Mouse (Mus musculus): ENCODE results near the gene Twsg1. TPM values are rescaled to one million over a fixed set of nuclear protein-coding genes. Genes with fewer than 3 reads are reported as not detected.

The Twsg1 gene
- polyA plus RNA-seq, 1 experiment from 2014 or later, result 92.9 TPM

- Histone ChIP-seq H3K9me3 (replicated peaks) (no peaks in the 10 kb centered on the region), H3K36me3 (no peaks in the 10 kb centered on the region), H3K27ac (peak overlapping the region; percentile 98), H3K4me1 (replicated peaks) (peaks cover 31% of the 10 kb centered on the region), H3K9ac (peak overlapping the region; percentile 72), H3K27me3 (no peaks in the 10 kb centered on the region), H3K4me3 (peak overlapping the region; percentile 89), H3K4me2 (peak overlapping the region; percentile 93)
- 0% methylated on average over 11 of the region's 11 CpGs for WGBS
- no peak for ATAC-seq (replicated peaks; ENCODE audit: insufficient number of reproducible peaks, insufficient read depth, low FRiP score, low read depth)
Observed at GRCm38 (mm10) chr17:65885398-65885696, 65.7 kb downstream of the Twsg1 start.

- peak overlapping the region; percentile 93 for H3K4me2 ChIP-seq
- H3K4me3 ChIP-seq, result peak overlapping the region; percentile 89
- H3K9ac ChIP-seq, result peak overlapping the region; percentile 82
- peak overlapping the region; percentile 98 for H3K27ac ChIP-seq
- H3K4me1 ChIP-seq (replicated peaks), result peaks cover 31% of the 10 kb centered on the region
- under 1% methylated on average over 57 of the region's 67 CpGs for WGBS
- ATAC-seq (replicated peaks; ENCODE audit: insufficient number of reproducible peaks, insufficient read depth, low FRiP score, low read depth), result peak; percentile 98
- no peaks in the 10 kb centered on the region for H3K9me3 ChIP-seq (replicated peaks)
- H3K36me3 ChIP-seq, result no peaks in the 10 kb centered on the region
- H3K27me3 ChIP-seq, result no peaks in the 10 kb centered on the region
Observed at GRCm38 (mm10) chr17:65884691-65885397, 66.2 kb downstream of the Twsg1 start.

GRCm38 (mm10) chr17:65884061-65884669, 66.9 kb downstream of the Twsg1 start:
- H3K4me3 ChIP-seq, result peak overlapping the region; percentile 89
- peaks cover 31% of the 10 kb centered on the region for H3K4me1 ChIP-seq (replicated peaks)
- peak; percentile 12 for ATAC-seq (replicated peaks; ENCODE audit: insufficient number of reproducible peaks, insufficient read depth, low FRiP score, low read depth)
- H3K36me3 ChIP-seq, result no peaks in the 10 kb centered on the region
- no peaks in the 10 kb centered on the region for H3K9me3 ChIP-seq (replicated peaks)
- no peaks in the 10 kb centered on the region for H3K27me3 ChIP-seq
- whole genome bisulfite sequencing, result under 1% methylated on average over 52 of the region's 56 CpGs
- peak overlapping the region; percentile 82 for H3K9ac ChIP-seq
- H3K4me2 ChIP-seq, result peak overlapping the region; percentile 93
- peak overlapping the region; percentile 98 for H3K27ac ChIP-seq

GRCm38 (mm10) chr17:65877026-65877425, 74.0 kb downstream of the Twsg1 start:
- Histone ChIP-seq H3K4me2 (no peak overlapping the region), H3K9ac (no peak overlapping the region), H3K4me3 (no peak overlapping the region), H3K4me1 (replicated peaks) (peaks cover 14% of the 10 kb centered on the region), H3K36me3 (no peaks in the 10 kb centered on the region), H3K27ac (no peak overlapping the region), H3K9me3 (replicated peaks) (no peaks in the 10 kb centered on the region), H3K27me3 (no peaks in the 10 kb centered on the region)
- WGBS, result 68% methylated on average over 6 of the region's 6 CpGs
- no peak for ATAC-seq (replicated peaks; ENCODE audit: insufficient number of reproducible peaks, insufficient read depth, low FRiP score, low read depth)

- no peaks in the 10 kb centered on the region for H3K27me3 ChIP-seq
- no peak for ATAC-seq (replicated peaks; ENCODE audit: insufficient number of reproducible peaks, insufficient read depth, low FRiP score, low read depth)
Observed at GRCm38 (mm10) chr17:65873834-65874233, 77.2 kb downstream of the Twsg1 start.

GRCm38 (mm10) chr17:65873156-65873555, 77.9 kb downstream of the Twsg1 start:
- Histone ChIP-seq H3K9me3 (replicated peaks) (no peaks in the 10 kb centered on the region), H3K27ac (no peak overlapping the region), H3K4me2 (no peak overlapping the region), H3K9ac (no peak overlapping the region), H3K27me3 (no peaks in the 10 kb centered on the region), H3K4me1 (replicated peaks) (peaks cover 14% of the 10 kb centered on the region), H3K4me3 (no peak overlapping the region), H3K36me3 (no peaks in the 10 kb centered on the region)
- WGBS, result 85% methylated on average over 4 of the region's 4 CpGs
- ATAC-seq (replicated peaks; ENCODE audit: insufficient number of reproducible peaks, insufficient read depth, low FRiP score, low read depth), result no peak

More at GRCm38 (mm10) chr17:65873834-65874233, 77.2 kb downstream of the Twsg1 start:
- Histone ChIP-seq H3K27ac (no peak overlapping the region), H3K9me3 (replicated peaks) (no peaks in the 10 kb centered on the region), H3K4me3 (no peak overlapping the region), H3K4me1 (replicated peaks) (peaks cover 14% of the 10 kb centered on the region), H3K4me2 (no peak overlapping the region), H3K36me3 (no peaks in the 10 kb centered on the region), H3K9ac (no peak overlapping the region)
- 92% methylated on average over 11 of the region's 11 CpGs for WGBS

- Histone ChIP-seq H3K4me3 (no peak overlapping the region), H3K4me2 (no peak overlapping the region), H3K27me3 (no peaks in the 10 kb centered on the region), H3K9ac (no peak overlapping the region), H3K36me3 (no peaks in the 10 kb centered on the region), H3K9me3 (replicated peaks) (no peaks in the 10 kb centered on the region), H3K27ac (no peak overlapping the region), H3K4me1 (replicated peaks) (peaks cover 14% of the 10 kb centered on the region)
- ATAC-seq (replicated peaks; ENCODE audit: insufficient number of reproducible peaks, insufficient read depth, low FRiP score, low read depth), result no peak
- WGBS, result 50% methylated on average over 6 of the region's 6 CpGs
Observed at GRCm38 (mm10) chr17:65872652-65873051, 78.4 kb downstream of the Twsg1 start.

- Histone ChIP-seq H3K27me3 (no peaks in the 10 kb centered on the region), H3K9me3 (replicated peaks) (no peaks in the 10 kb centered on the region), H3K4me3 (no peak overlapping the region), H3K36me3 (no peaks in the 10 kb centered on the region), H3K27ac (peak overlapping the region; percentile 58), H3K4me1 (replicated peaks) (peaks cover 14% of the 10 kb centered on the region), H3K9ac (no peak overlapping the region), H3K4me2 (no peak overlapping the region)
- 48% methylated on average over 6 of the region's 6 CpGs for WGBS
- ATAC-seq (replicated peaks; ENCODE audit: insufficient number of reproducible peaks, insufficient read depth, low FRiP score, low read depth), result no peak
Observed at GRCm38 (mm10) chr17:65872051-65872450, 79.0 kb downstream of the Twsg1 start.

Other genes with a start within 250 kb of the Twsg1 start
- gene Rab31, start 178.5 kb downstream of the Twsg1 start, polyA plus RNA-seq (2015; fragmentation: Nextera tagmentation; extraction: Ambion mirVana), result 26.0 and 28.8 TPM in 2 replicates
- 25.0 and 30.5 TPM in 2 replicates for gene Ppp4r1, start 168.7 kb downstream of the Twsg1 start, polyA plus RNA-seq (2015; fragmentation: Nextera tagmentation; extraction: Ambion mirVana)
- 51.1 and 60.7 TPM in 2 replicates for gene Ralbp1, start 65.4 kb downstream of the Twsg1 start, polyA plus RNA-seq (2015; fragmentation: Nextera tagmentation; extraction: Ambion mirVana)
- gene Ankrd12, start 125.9 kb upstream of the Twsg1 start, polyA plus RNA-seq (2015; fragmentation: Nextera tagmentation; extraction: Ambion mirVana), result 19.1 and 20.7 TPM in 2 replicates
- gene Ndufv2, start 150.3 kb upstream of the Twsg1 start, polyA plus RNA-seq (2015; fragmentation: Nextera tagmentation; extraction: Ambion mirVana), result 565 and 672 TPM in 2 replicates
- 25.5 and 31.0 TPM in 2 replicates for gene Washc1, start 160.3 kb upstream of the Twsg1 start, polyA plus RNA-seq (2015; fragmentation: Nextera tagmentation; extraction: Ambion mirVana)
- gene Ddx11, start 172.3 kb upstream of the Twsg1 start, polyA plus RNA-seq (2015; fragmentation: Nextera tagmentation; extraction: Ambion mirVana), result 9.5 and 12.4 TPM in 2 replicates

All from heart, embryonic 15.5 days (tissue).